Mouse (Mus musculus) stomach, postnatal 0 days (tissue): ENCODE measurements around the gene Safb.

ENCODE experiments used
- CTCF ChIP-seq: IDR thresholded peaks from 2 replicates; pipeline ENCODE4 v1.5.1; 2016; ENCODE audit warnings: antibody characterized with exemption, low read depth, mild to moderate bottlenecking, moderate library complexity
- EP300 ChIP-seq: optimal IDR thresholded peaks from 2 replicates; pipeline ENCODE3; 2016; ENCODE audit warnings: antibody characterized with exemption

DNA sequence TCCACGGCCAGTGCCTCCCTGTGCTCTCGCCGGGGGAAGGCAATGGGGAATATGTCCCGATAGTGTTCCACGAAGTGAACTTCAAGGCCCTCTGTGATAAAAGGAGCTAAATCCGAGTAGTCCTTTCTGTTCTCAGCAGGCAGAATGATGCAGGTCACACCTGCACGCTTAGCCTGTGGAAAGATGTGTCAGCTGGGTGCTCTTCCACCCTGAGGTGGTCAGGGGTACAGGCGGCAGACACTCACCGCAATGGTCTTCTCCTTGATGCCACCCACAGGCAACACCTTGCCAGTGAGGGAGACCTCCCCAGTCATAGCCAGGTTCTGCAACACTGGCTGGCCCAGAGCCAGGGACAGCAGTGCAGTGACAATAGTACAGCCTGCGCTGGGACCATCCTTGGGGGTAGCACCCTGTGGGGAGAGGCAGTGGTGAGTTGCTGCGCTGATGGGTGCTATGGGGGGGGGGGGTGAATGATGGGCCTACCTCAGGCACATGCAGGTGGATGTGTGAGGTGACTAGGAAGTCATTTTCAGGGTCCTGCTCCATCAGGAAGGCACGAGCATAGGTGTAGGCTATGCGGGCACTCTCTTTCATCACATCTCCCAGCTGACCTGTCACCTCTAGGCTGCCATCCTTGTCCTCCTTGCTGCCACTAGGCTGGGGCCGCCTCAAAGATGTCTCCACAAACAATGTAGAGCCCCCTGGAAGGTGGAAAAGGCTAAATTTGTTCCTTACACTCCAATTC lies 29.9 kb downstream of the Safb start:
- no peak for TF ChIP-seq CTCF
- no peak for TF ChIP-seq EP300
